Mouse (Mus musculus) yolk sac, embryonic 10.5 days (tissue): ENCODE measurements around the gene Cdk15.

ENCODE experiments used
- DNase-seq: peaks from one replicate; pipeline ENCODE4 v3.0.0-alpha.2; 2017; ENCODE audit warnings: low spot score

Cdk15 gene

GRCm38 (mm10) chr1:59285880-59286279 is 29.2 kb downstream of the Cdk15 start:
- DNase-seq: no peak

DNA sequence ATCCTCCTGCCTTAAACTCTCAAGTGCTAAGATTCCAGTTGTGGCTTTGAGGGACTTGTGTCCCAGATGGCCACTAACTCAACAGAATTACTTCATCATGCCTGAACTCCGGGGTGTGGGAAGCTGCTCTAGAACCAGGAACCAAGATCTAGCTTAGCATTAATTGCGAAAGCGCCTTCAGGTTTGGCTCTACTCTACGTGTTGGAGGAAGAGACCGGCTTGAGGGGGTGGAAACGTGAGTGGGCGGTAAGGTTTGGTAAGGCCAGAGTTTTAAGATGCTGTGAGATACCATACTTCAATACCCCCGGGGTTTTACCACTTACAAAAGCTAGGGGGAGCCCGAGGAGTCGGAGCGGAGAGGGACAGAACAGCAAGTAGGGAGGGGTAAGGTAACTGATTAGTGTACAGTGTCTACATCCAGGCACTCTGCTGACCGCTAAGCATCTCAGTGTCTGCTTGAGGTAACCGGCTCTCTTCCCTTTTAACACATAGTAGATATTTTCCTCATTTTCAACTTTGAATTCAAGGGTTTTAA is 29.7 kb downstream of the Cdk15 start:
- no peak for DNase-seq

DNA sequence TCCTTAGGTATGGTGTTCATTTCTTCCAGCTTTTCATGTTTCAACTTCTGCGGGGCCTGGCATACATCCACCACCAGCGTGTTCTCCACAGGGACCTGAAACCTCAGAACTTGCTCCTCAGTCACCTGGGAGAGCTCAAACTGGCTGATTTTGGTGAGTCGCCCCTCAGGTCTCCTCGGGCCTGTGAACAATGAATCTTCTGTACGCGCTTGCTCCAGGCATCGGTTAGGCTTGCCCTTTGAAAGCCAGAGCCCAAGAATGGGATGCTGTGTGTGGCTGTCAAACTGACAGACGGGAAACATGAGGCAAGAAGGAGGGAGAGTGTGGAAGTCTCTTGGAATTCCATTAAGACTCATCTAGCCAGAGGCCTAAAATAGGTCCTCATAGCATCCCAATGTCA is 31.0 kb downstream of the Cdk15 start:
- no peak for DNase-seq

DNA sequence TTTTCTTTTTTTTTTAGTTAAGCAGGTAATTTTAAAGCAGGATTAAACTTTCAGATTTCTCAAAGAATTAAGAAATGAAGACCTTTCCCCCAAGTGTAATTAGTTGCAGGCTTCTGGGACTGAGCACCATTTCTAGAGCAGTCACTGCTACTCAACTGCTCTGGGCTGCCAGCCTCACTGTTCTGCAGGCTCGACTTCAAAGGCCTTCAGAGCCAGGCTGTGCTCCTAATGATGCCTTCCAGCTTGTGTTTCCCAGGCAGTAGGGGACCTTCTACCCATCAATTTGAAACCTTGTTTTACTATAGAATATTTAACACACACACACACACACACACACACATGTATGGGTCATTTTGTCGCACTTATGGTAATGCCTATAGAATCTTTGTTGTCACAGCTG is 34.9 kb downstream of the Cdk15 start:
- DNase-seq: no peak

- no peak for DNase-seq
These were observed 39.1 kb downstream of the Cdk15 start for GRCm38 (mm10) chr1:59295769-59296168.

DNA sequence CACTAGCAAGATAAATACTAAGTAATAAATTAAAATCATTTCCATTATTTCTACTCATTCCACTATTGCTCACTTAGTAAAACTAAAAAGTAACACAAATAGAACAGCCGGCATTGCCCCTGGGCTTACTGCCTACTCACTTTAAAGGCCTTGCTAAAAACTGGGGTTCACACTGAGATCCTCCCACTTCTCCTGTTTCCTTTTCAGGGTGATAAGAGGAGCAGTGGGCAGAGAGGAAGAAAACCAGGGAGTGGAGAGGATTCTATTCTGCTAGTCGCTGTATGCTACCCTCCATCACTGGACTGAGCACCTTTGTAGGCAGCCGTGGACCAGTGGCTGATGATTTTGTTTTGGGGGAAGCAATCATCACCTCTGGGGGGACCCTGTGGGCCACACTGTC is 40.5 kb downstream of the Cdk15 start:
- DNase-seq: no peak

- no peak for DNase-seq
These were observed 41.9 kb downstream of the Cdk15 start for GRCm38 (mm10) chr1:59298491-59299090.

DNA sequence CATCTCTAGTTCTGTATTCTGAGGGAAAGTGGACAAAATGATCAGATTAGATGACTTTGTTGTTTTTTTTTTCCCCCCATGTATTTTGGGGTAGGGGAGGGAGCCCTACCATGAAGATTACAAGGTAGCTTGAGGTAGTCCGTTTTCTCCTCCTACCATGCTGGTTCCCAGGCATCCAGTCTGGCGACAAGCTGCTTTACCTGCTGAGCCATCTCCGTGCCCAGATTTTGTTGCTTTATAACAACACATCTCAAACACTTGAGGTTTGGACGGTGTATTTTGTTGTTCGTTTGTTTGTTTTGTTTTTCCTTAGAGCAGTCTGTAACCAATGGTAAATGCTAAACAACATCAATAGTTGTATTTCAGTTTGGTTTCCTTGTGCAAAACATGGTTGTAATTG is 50.6 kb downstream of the Cdk15 start:
- no peak for DNase-seq

GRCm38 (mm10) chr1:59311292-59311885 is 54.7 kb downstream of the Cdk15 start:
- no peak for DNase-seq

GRCm38 (mm10) chr1:59312187-59313153 is 55.8 kb downstream of the Cdk15 start:
- no peak for DNase-seq

GRCm38 (mm10) chr1:59313154-59313940 is 56.6 kb downstream of the Cdk15 start:
- no peak for DNase-seq

GRCm38 (mm10) chr1:59315057-59315807 is 58.5 kb downstream of the Cdk15 start:
- peak; percentile 32 for DNase-seq

DNA sequence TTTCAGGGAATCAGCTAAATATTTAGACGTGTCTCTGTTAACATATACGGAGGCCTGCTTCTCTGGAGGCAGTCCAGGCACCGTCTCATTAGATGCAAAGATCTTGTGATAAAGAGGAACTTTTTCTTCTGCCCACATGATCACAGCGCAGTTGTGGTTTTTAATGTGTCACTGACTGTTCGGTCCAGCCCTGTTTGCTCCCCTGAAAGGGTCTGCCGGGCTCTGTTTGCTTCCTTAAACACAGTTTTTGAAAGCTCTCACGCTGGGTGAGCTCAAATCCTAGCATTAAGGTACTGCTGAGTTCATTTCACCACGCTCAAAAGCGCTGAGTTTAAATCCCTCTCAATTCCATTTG is 59.3 kb downstream of the Cdk15 start:
- no peak for DNase-seq

DNA sequence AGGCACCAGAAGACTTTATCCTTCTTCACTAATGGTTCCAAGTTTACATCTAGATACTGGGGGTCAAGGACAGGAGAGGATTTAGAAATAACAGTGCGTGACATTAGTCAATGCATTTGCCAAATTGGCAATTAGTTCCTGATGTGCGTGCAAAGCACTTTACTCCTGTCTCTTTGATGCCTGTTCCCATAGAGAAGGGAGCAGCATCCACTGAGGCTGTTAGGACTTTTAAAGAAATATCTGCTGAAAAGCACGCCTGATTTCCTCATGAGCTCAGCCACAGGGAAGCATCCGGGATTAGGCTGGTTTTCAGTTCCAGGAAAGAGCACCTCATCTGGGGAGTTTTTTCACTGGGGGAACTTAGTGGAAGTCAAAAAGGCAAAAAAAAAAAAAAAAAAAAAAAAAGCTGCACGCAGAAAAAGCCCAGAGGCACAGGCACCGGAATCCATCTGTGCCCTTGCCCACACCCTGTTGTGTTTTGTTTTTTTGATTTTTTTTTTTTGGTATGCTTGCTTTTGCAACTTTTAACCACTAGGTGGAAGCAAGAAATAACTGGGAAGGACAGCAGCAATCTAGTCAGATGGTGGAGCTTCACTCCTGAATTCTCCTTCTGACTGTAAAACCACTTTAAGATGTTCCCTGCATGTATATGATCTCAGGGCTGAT is 59.8 kb downstream of the Cdk15 start:
- DNase-seq: no peak

DNA sequence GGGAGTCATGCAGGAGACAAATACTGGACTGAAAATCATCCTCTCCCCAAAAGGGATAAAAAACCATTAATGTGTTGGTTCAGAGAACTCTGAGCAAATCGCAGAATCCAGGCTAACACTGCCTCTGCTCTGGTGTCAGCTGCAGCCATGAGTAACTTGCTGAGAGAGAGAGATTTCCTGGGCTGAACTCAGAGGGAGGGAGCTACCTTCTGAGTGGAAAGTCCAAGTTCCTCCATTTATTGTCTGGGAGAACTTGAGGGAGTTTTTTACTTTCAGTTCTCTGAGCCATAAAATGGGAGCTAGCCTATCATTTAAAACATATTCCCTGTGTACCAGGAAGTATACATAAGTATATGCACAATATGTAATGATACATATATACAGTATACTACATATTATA is 60.7 kb downstream of the Cdk15 start:
- DNase-seq: no peak

- no peak for DNase-seq
These were observed 62.2 kb downstream of the Cdk15 start for GRCm38 (mm10) chr1:59318878-59319277.

DNA sequence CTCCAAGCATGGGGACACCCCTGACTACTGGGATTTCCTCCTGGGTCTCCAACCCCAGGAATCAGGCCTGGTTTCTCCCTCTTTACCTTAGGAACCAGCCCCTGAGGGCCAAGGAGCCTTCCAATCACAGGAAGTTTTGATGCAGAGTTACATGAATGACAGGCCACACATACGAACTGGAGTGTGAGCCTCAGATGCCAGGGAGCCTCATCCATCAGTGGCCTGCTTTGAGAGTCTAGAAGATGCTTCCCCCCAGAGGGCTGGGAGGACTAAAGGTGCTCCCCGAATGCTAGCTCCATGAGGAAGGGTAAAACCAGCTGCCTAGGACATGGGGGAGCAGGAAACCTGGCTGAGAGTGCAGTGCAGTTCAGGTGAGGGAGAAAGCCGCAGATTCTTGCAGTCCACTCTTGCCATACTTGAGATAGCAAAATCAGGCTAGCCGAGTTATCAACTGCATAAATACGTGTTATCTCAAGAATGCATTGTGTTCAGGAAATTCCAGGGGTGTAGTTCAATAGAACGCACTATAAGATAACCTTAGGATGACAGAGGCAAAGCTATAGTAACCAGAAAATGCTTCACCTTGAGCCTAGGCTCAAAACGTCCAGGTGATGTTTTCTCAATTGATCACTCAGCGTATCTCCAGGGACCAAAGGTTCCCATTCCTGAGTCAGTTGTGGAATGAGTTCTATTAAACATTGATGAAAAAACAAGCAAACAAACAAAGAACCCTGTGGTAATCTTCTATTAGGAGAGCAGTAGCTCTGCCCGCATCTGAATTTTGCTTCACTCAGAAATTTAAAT is 64.6 kb downstream of the Cdk15 start:
- DNase-seq: peak; percentile 66

DNA sequence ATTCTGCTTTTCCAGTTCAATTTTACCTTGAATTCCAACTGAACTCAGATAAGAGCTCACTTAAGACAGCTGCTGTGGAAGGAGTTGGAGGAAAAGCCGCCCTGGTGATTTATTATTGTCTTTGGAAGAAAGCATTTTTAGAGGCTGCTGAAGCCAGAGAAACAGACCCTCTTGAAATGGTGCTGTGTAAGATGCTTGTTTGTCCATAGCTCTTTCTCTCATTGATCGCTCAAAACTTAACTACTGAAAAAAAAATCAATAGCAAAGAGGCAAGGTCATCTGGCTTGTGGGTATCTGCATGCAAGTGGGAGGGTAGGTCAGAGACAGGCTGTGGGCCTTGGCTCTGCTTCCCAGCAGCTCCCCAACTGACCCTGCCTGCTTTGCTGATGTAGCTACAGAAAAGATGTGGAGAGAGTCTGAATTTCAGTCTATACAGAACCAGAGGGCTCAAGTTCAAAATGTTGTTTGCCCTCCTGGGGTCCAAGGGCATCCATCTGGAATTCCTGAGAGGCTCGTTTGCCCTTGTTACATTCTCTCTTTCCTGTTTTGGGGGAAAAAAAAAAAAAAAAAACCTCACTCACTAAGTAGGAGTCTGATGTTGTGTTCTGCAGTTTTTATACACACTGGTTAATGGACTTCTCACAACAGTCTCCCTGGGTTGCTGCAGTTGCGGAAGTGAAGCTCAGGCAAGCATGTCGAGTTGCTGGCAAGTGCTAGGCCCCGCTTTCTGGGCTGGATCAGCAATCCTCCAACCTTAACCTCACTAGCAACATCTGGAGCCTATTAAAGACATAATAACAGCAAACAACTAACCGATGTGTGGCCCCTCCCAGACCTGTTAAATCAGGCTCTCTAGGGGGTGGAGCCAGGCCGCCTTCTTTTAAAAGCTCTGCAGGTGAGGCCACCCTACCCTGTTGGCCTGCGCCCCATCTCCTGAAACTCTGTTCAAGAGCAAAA is 65.5 kb downstream of the Cdk15 start:
- DNase-seq: peak; percentile 58
